Mouse (Mus musculus): ENCODE data around the gene Leo1. TPM values are rescaled to one million over a fixed set of nuclear protein-coding genes. Genes with fewer than 3 reads are reported as not detected.
"Not testable (repeated sequence)": the region's sequence is repeated elsewhere in the genome, so short reads cannot be mapped to it uniquely, and the experiment has no call there.

The Leo1 gene
- total RNA-seq, 4 experiments from 2014 or later, result 8.9 to 14.0 (median 12.8) TPM

DNA sequence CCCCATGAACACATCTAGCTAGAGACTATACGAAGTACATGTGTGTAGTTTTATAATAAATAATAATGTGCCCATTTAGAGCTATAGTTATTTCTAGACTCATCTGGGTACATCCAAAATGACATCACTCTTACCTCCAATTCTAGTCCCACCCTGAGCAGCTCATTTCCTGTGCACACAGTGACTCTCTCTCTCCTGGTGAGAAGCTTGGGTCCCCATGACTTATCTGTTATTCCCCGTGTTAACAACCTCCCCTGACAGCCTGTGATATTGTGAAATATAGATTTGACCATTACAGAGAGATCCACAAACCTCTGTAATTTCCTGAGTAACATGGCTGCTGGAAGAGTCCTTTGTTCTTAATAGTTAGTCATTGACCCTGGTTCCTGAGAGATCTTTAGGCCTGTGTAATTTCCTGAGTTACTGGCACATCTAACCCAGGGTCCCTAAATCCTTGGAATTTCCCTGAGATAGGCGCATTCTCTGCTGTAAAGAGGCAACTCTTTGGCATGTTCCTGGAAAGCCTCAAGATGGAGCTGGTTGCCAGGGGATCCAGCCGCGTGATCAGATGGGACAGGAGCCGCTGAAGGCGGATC, 15.4 kb upstream of the Leo1 start:
- no peak for DNase-seq (ENCODE audit: low spot score)

DNA sequence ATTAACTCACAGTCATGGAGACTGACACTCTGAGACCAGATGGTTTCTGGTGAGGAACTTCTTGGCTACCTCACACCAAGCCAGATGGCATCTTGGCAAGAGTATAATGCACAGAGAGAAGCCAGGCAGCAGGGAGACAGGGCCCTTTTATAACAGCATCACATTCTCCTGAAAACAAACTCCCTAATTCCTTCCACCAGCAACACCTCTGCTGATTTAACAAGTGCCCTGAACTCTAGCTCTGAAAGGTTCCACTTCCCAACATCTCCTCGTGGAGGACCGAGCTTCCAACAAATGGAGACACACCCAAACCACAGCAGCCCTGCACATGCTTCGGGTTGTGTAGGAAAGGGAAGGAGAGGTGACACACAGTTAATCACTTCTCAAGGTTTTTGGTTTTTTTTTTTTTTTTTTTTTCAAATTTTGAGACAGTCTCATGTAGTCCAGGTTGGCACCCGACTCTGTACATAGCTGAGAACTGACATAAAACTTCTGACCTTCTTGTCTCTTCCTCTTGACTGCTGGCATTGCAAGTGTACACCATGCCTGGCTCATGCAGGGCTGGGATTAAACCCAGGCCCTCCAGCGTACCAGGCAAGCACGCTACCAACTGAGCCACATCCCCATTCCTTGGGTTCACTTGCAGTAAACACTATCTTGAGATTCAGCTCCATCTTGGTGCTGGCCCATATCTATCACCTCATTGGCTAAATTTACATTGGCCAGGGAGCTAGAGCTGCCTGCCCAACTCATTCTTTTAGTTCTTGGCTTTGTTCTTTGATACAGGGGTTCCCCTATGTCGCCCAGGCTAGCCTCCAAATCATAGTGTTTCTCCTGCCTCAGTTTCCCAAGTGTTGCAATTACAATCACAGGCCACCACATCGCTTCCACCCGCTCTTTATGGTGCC, 13.7 kb upstream of the Leo1 start:
- DNase-seq (ENCODE audit: low spot score), result no peak

GRCm38 (mm10) chr9:75428274-75428600, 13.1 kb upstream of the Leo1 start:
- DNase-seq (ENCODE audit: low spot score), result no peak

DNA sequence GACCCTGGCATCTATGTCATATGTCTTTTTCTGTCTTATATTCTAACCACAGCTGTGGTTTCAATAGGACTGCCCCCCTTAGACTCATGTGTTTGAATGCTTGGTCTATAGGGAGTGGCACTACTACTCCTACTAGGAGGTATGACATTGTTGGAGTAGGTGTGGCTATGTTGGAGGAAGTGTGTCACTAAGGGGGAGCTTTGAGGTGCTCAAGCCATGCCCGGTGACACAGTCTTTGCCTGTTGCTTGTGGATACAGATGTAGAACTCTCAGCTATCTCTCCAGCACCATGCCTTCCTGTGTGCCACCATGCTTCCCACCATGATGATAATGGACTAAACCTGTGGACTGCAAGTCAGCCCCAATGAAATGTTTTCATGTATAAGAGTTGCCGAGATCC, 12.3 kb upstream of the Leo1 start:
- DNase-seq (ENCODE audit: low spot score), result no peak

GRCm38 (mm10) chr9:75429657-75430056, 11.7 kb upstream of the Leo1 start:
- no peak for DNase-seq (ENCODE audit: low spot score)

GRCm38 (mm10) chr9:75430822-75431621, 10.3 kb upstream of the Leo1 start:
- peak; percentile 26 for DNase-seq (ENCODE audit: low spot score)

DNA sequence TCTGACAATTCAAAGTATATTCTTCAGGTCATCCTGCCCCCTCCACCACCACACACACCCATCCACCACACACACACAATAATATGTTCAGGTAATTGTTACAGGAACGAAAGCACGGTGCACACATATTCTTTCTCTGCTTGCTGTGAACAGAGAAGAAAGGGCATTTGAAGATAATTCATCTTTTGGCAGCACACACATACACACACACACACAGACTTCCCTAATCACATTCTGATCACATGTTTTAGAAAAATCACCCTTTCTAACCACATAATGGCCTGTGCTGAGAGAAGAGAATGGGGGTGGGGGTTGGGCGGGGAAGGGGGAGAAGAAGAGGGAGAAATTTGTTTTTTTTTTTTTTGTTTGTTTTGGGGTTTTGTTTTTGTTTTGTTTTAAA, 8.6 kb upstream of the Leo1 start:
- no peak for DNase-seq (ENCODE audit: low spot score)

- peak; percentile 79 for DNase-seq (ENCODE audit: low spot score)
Measured at GRCm38 (mm10) chr9:75434172-75434793, 7.0 kb upstream of the Leo1 start.

- DNase-seq (ENCODE audit: low spot score), result no peak
Measured at GRCm38 (mm10) chr9:75434872-75435271, 6.5 kb upstream of the Leo1 start.

GRCm38 (mm10) chr9:75435291-75435690, 6.0 kb upstream of the Leo1 start:
- no peak for DNase-seq (ENCODE audit: low spot score)

GRCm38 (mm10) chr9:75435918-75436317, 5.4 kb upstream of the Leo1 start:
- peak; percentile 91 for DNase-seq (ENCODE audit: low spot score)

- DNase-seq (ENCODE audit: low spot score), result no peak
Measured at GRCm38 (mm10) chr9:75437653-75438385, 3.5 kb upstream of the Leo1 start.

GRCm38 (mm10) chr9:75441691-75442131, 387 bp downstream of the Leo1 start:
- peak; percentile 32 for DNase-seq (ENCODE audit: low spot score)

DNA sequence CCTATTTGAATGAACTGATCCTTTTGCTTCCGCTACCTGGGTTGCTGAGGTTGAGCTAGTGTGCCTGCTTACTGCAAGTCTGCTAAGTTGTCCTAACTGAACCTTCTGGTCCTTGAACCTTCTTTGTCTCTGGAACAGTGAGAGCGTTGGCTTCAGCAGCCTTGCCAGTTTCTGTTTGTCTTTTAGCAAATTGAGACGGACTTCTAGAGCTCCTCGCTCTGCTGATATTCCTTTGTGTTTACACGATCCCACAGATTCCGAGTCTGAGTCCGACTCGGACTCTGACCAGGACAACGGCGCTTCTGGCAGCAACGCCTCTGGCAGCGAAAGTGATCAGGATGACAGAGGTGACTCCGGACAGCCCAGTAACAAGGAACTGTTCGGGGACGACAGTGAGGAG, 3.7 kb downstream of the Leo1 start:
- DNase-seq (ENCODE audit: low spot score), result no peak

DNA sequence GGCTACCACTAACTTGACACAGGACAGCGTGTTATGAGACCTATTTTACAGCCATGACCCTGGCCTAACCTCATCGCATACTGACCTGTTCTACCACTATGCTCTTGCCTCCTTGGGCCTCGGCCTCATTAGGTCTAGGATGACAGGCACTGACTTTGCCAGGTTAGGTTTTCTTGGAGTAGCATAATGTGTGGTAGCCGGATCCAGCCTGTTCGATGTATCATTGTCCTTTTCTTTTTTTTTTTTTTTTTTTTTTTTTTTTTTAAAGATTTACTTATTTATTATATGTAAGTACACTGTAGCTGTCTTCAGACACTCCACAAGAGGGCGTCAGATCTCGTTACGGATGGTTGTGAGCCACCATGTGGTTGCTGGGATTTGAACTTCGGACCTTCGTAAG, 5.2 kb downstream of the Leo1 start:
- DNase-seq (ENCODE audit: low spot score), result not testable (repeated sequence)

GRCm38 (mm10) chr9:75448021-75448420, 6.7 kb downstream of the Leo1 start:
- no peak for DNase-seq (ENCODE audit: low spot score)

DNA sequence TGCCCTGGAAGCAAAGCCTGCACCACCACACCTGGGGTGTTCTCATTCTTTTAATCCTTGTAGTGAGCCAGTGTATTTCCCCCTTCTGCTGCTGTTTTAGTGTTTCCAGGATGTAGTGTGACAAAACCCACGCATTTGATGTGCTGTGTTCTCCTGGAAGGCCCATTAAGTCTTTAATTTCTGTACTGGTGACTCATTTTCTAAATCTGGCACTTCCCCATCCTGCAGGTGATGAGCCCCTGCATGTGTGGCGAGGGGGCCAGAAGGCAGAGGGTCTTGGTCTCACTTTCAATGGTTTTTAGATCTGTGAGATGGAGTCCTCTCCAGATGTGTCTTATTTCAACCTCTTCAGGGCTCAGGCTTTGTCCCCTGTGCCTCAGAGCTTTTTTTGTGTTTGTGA, 12.7 kb downstream of the Leo1 start:
- DNase-seq (ENCODE audit: low spot score), result no peak

DNA sequence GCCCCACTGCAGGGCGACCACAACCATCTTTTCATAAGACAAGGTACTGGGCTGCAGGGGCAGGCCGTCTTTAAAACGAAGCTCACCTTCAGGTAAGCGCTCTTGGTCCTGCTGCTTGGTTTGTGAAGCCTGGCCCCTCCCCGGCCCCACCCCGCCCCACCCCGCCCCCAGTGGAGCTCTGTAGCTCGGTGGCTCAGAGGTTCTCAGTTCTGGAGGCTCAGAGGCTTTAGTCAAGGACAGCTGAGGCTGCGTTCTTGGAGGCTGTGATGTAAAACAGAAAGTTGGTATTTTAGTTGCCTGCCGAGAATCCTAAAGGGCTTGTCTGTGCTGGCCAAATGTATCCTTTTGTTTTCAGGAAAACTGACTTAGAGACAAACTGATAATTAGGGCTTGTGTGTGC, 14.4 kb downstream of the Leo1 start:
- DNase-seq (ENCODE audit: low spot score), result no peak

GRCm38 (mm10) chr9:75463050-75463660, 21.8 kb downstream of the Leo1 start:
- no peak for DNase-seq (ENCODE audit: low spot score)

- DNase-seq (ENCODE audit: low spot score), result no peak
Measured at GRCm38 (mm10) chr9:75465856-75466255, 24.5 kb downstream of the Leo1 start.

DNA sequence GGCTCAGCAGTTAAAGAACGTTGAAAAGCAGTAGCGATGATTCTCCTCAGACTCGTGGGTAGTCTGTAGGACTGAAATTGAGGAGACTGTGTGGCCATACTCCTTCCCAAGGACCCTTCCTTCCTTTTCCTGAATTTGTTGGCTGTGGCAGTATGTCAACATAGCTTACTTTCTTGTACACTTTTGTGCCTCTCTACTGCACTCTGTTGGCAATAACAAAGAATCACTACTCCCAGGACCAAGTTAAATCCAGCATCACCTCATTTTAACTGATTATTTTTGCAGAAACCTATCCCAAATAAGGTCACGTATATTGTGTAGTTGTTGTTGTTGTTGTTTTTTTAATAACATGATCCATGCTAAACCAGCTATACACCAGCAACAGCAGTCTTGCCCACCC, 25.3 kb downstream of the Leo1 start:
- no peak for DNase-seq (ENCODE audit: low spot score)

All from heart, adult 8-10 months (tissue).